Mouse (Mus musculus) heart, adult 11 months (tissue): Measurements from ENCODE around the gene Eya2.
"Not testable (repeated sequence)": the region's sequence is repeated elsewhere in the genome, so short reads cannot be mapped to it uniquely, and the experiment has no call there.

Experiments used
- DNase-seq: peaks from one replicate; pipeline ENCODE4 v3.0.0; 2022

Eya2 gene

GRCm38 (mm10) chr2:165786467-165786866 lies 191.6 kb downstream of the Eya2 start:
- DNase-seq: no peak

DNA sequence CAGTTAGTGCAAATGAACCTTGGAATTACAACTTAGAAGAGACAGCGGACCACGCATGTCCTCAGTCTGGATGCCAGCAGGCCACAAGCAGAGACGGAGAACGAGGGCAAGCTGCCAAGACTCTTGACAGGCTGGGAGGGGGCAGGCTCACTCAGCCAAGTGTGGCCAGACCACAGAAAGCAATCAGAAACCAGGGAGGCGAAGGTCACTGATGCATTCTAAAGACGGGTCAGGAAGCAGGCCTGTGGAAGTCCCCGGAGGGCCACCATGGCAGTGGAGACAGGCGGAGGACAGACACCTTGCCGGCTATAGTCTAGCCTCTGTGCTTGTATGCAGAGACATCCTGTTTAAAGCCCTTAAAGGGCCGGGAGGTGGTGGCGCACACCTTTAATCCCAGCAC lies 193.2 kb downstream of the Eya2 start:
- peak; percentile 98 for DNase-seq

- DNase-seq: no peak
Measured at GRCm38 (mm10) chr2:165788796-165789195, 194.0 kb downstream of the Eya2 start.

DNA sequence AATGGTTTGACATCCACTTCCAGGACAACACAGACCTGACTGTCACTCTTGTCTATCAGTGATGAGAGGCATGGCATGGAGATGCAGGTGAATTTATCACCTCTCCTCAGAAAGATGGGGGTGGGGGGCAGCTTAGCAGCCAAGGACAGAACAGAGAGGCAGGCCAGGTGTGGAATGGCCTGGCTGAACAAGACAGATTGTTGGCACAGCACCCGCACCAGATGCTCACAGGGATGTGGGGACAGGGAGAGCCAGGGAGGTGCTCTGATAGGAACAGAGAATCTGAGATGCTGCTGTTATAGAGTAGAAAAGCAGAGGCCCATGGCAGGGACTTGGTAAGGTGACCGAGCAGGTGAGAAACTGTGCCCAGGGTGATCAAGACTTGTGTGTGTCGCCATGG lies 194.8 kb downstream of the Eya2 start:
- DNase-seq: no peak

GRCm38 (mm10) chr2:165791026-165791425 lies 196.2 kb downstream of the Eya2 start:
- no peak for DNase-seq

DNA sequence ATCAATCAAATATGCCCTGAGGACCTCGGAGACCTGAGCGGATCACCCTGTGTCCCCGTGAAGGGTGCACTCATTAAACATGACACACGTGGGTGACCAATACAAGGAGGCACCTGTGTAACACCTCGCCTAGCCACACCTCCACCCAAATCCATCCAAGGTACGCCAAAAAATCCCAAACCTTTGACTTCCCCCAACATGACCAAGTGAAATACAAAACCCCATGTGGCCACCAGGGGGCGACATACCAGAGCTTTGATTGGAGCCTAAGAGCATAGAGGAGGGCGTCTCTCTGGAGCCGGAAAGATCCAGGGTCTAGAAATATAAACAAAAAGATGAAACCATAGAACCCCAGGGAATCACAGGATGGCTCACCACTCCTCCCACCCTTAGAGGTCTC lies 196.8 kb downstream of the Eya2 start:
- no peak for DNase-seq

- no peak for DNase-seq
Measured at GRCm38 (mm10) chr2:165792431-165793282, 197.8 kb downstream of the Eya2 start.

DNA sequence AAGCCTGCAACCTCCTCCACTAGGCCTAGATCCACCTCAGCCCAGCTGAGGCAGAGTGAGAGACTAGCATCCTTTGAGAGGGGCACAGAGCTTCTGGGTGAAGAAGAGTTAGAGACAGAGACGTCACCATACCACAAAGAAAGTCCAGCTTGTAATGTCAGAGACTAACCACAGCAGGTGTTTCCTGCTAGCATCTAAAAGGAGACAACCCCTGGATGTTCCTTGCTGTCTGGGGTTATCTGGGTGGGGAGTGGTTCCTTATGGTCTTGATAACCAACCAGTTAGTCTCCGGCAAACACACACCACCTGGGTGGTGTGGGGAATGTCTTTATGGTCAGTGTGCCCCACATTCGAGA lies 198.4 kb downstream of the Eya2 start:
- no peak for DNase-seq

GRCm38 (mm10) chr2:165797876-165798275 lies 203.0 kb downstream of the Eya2 start:
- no peak for DNase-seq

- DNase-seq: not testable (repeated sequence)
Measured at GRCm38 (mm10) chr2:165800174-165800573, 205.3 kb downstream of the Eya2 start.

GRCm38 (mm10) chr2:165808179-165808975 lies 213.5 kb downstream of the Eya2 start:
- DNase-seq: no peak

- DNase-seq: no peak
Measured at GRCm38 (mm10) chr2:165809091-165809490, 214.3 kb downstream of the Eya2 start.

GRCm38 (mm10) chr2:165809901-165810477 lies 215.2 kb downstream of the Eya2 start:
- no peak for DNase-seq

DNA sequence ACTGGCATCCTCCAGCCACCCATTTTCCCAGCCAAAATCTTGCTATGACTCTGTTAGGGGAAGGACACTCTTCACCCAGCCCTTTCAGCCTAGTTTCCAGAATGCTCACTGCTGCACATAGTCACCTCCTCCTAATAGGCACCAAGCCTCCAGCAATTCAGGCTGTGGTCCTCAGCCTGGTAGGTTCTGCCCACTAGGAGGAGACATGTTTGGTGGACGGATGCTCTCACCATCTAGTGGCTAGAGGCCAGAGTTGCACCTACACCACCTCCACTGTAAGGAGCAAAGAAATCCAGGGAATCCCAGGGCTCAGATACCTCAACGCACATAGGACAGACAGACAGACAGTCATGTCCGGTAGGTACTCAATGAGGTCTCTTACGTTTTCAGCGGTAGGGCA lies 216.7 kb downstream of the Eya2 start:
- peak; percentile 93 for DNase-seq

DNA sequence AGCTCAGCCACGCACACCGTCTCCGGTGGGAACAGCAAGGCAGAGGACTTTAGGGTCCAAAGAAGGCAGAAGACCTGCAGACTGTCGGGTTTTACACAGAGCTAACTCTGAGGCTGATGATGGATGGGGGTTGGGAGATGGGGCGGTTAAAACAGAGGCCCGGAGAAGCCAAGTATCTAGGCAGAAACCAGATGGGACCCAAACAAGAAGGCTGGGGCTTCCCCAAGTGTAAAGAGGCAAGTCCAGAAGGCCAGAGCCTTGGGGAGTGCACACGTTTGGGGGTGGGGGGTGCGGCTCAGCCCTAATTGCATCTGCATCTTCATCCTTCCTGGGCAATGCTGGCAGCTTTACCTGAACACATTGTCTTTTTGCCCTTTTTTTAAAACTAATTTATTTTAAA lies 218.1 kb downstream of the Eya2 start:
- DNase-seq: no peak

DNA sequence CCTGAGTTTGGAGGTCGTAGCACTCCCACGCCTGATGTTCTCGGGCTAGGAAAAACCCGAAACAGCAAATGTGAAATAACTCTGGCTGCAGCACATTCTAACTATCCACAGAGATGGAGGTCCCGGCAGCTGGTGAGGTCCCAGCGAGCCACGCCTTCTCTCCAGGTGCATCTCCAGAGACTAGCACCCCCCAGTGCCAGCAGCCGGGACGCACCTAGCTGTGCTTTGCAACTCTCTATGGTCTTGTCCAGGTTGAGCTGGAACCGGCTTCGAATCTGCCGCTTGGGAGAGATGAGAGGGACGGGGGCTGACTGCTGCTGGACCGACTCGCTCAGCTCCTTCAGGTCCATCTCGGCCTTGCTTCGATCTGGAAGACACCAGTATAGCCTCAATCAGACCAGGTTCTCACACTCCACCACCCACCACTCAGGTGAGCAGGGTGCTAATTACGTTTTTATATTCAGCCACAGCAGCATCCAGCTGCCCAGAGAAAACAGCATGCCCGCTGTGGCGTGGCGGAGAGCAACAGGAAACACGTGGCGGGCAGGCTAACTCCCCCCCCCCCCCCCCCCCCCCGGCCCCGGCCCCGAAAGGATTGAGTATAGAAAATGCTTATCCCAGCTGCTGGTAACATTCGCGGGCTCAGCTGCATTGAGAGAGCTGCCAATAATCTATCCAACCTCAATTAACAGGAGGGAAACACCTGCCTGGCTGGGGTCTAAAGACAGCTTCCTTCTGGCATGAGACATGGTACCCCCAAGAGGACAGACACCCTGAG lies 220.5 kb downstream of the Eya2 start:
- DNase-seq: peak; percentile 95

DNA sequence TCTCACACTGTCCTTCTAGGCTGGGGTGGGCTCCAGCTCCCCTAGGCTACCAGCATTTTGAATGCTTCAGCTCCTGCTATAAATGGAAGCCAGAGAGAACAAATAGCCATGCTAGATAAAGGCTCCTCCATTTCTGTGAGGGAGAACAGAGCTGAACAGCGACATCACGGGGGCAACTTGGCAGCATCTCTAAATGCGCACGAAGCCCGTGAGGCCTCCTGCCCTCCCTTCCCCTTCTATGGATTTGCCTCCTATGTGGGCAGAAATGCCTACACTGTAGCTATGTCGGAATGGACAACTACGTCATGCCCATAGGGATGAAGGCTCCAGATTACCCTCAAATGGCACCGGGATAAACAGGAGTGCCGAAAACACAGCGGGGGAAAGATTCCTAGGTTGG lies 222.6 kb downstream of the Eya2 start:
- DNase-seq: peak; percentile 94

DNA sequence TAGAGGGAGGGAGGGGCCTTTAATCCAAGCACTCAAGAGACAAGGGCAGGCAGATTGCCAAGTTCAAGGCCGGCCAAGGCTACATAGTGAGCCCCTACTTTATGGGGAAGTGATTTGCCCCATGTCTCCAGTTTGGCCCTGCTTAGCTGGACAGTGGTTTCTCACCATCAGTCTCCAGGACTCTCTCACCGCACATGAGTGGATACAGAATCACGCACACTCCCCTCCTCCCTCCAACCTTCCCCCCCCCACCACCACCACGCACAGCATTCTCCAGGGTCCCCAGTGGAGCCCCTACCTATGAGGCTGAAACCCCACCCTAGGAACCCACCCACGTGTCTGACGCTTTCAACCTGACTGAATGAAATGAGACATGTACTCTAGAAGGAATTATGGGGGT lies 223.7 kb downstream of the Eya2 start:
- peak; percentile 91 for DNase-seq

DNA sequence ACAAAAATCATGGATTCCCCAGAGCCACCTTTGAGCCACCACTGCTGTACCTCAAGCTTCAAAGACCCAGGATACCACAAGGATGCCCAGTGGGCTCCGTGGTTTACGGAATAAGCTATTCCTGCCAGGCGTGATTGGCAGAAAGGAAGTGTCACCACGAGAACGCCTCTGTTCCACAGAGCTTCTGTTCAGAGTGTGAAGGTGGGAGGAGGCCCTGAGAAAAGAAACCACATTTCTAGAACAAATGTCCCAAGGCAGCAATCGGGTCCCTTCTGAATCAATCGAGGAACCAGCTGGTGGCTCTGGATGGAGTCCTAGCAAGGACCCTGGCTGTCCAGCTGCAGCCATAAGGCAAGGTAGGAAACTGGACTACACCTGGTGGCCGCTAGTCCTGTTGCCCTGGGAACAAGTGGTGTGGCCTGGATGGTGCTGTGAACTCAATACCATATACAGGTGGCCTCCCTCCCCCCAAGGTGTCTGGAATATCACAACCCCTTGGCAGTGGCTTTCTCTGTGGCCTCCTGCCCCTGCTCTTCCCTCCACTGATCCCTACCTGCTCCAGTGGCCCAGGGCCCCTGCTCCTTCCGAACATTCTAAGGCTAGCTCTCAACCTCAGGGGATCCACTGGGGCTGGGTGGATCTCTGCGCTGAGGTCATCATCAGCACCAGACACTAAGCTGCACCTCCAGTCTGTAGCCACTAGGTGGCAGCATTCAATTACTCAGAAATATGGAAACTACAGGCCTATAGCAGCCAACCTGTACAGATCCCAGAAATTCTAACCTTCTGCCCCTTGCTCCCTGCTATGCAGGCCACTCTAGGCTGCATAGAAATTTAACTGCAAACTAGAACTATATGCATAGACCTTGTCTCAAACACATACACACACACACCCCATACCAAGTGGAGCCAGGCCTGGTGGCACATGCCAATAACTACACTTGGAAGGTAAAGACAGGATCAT lies 224.4 kb downstream of the Eya2 start:
- DNase-seq: peak; percentile 97

- DNase-seq: no peak
Measured at GRCm38 (mm10) chr2:165820073-165820472, 225.2 kb downstream of the Eya2 start.

GRCm38 (mm10) chr2:165820504-165821095 lies 225.8 kb downstream of the Eya2 start:
- DNase-seq: peak; percentile 81
